Mouse (Mus musculus) Patski (cell line): ENCODE measurements around the gene Plekha7. TPM values are rescaled to one million over a fixed set of nuclear protein-coding genes. Genes with fewer than 3 reads are reported as not detected.

Experiments
- ATAC-seq: fragments of 100-300 bp; one replicate; pipeline ENCODE4 v1.8.0; 2021
- CTCF ChIA-PET: fragments of 350-600 bp; sonication (Branson Sonifier 250); formaldehyde crosslinking; loops from one replicate; lab custom pipeline; 2022; ENCODE audit warnings: inconsistent platforms; lab: Charles Lee
- POLR2A ChIA-PET: fragments of 350-600 bp; sonication (Branson Sonifier 250); formaldehyde crosslinking; loops from one replicate; lab custom pipeline; 2022; ENCODE audit warnings: antibody characterized with exemption, inconsistent platforms; lab: Charles Lee
- DNase-seq: peaks from one replicate; pipeline ENCODE4 v3.0.0-alpha.2; 2011; ENCODE audit warnings: low read depth, low spot score
- H3K27me3 ChIP-seq: fragments of 371-371 bp; one replicate; pipeline ENCODE4 v1.5.1; 2021
- CTCF ChIP-seq: fragments of 100-300 bp; IDR thresholded peaks from one replicate; pipeline ENCODE4 v1.5.1; 2021
- in situ Hi-C: fragments of 300-500 bp; cut with MboI; formaldehyde crosslinking; loops from 3 replicates; pipeline ENCODE4 v1.11.1; 2018; ENCODE audit warnings: low pct_unique_long_range_greater_than_20kb, mixed read lengths
- polyA plus RNA-seq: library from polyadenylated mRNA; unstranded; gene quantifications from one replicate; pipeline ENCODE4 v1.2.3, GENCODE M21; 2021

Gene Plekha7
- polyA plus RNA-seq, 1 experiment from 2014 or later, result 31.0 TPM

DNA sequence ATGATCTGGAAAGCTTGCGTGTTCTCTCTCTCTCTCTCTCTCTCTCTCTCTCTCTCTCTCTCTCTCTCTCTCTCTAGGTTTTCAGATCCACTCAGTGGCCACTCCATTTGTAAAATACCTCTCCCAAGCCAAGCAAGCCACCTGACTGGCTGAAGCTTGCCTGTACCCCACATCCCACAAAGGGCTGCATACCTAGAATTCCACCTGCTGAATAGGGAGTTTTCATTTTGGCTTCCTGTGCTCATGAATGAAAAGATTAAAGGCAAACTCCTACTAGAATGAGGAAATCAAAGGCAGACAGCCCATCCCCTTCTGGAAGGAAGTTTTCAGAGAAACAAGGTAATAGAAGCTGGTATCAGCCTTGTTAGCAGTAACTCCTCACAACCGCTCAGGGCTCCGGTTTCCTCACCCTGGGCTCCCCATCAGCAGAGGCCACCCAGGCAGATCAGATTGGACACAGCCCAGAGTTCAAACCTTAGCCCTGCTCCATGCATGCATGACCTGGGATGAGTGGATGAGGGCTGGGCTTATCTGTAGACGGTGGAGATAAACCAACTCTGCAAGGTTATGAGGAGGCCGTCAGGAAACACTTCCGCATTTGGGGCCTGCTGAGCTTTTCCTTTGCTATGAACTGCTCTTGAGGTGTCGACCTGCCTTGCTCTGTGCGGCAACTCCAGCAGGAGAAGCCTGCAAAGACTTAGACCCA is 111.0 kb downstream of the Plekha7 start:
- in situ Hi-C loops, result no loop called here
- DNase-seq (no peak), ATAC-seq (no peak)
- no peak for TF ChIP-seq CTCF
- ChIA-PET CTCF (no interaction called here), POLR2A (no interaction called here)
- no peaks in the 10 kb centered on the region for H3K27me3 ChIP-seq

DNA sequence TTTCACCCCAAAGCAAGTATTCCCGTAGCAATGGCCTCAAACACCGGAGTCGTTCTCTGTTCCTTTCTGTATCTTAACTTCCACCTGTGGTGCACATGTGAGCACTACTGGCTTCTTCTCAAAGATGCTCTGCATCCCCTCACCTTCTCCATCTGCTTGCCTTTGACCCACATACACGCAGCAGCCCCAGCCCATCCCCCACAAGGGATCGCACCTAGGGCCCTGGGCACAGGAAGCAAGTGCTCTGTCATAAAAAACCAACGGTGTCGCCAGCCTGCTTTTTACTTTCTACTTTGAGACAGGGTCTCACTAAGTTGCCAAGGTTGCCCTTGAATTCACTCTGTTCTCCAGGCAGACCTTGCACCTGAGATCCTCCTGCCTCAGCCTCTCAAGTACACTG is 113.2 kb downstream of the Plekha7 start:
- DNase-seq (no peak), ATAC-seq (no peak)
- CTCF ChIA-PET, result interaction anchor here (1.2 kb wide), 1 partner anchor 11 kb away, joined by 4 read pairs; no protein-coding TSS in a partner anchor
- POLR2A ChIA-PET, result no interaction called here
- H3K27me3 ChIP-seq, result no peaks in the 10 kb centered on the region
- no peak for TF ChIP-seq CTCF
- in situ Hi-C loops, result no loop called here

- ChIA-PET CTCF (no interaction called here), POLR2A (no interaction called here)
- in situ Hi-C loops, result no loop called here
- DNase-seq (no peak), ATAC-seq (no peak)
- no peaks in the 10 kb centered on the region for H3K27me3 ChIP-seq
- TF ChIP-seq CTCF, result no peak
Measured at GRCm38 (mm10) chr7:116192966-116193365, 115.2 kb downstream of the Plekha7 start.

- no peak for TF ChIP-seq CTCF
- ATAC-seq, result no peak
- ChIA-PET CTCF (no interaction called here), POLR2A (no interaction called here)
- H3K27me3 ChIP-seq, result no peaks in the 10 kb centered on the region
- in situ Hi-C loops, result no loop called here
- no peak for DNase-seq
Measured at GRCm38 (mm10) chr7:116192096-116192595, 116.0 kb downstream of the Plekha7 start.

DNA sequence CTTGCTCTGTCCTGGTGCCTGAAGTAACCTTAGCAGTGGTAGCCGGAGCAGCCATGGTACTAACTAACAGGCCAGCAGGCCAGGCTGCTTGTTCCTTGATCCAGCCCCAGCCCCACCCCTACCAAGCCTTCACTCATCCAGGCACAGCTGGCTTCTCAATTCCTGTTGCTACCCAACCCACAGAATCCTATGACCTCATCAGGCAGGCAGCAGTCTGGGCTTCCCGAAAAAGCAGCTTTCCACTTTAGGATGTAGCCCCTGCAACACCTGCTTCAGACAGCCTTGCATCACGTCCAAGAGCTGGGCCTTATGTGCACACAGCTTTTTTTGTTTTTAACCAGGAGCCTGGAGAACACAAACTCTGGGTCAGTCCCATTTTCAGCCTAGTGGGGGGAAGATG is 117.0 kb downstream of the Plekha7 start:
- CTCF ChIA-PET, result interaction anchor here (0.9 kb wide), 1 partner anchor 53 kb away, joined by 4 read pairs; no protein-coding TSS in a partner anchor
- in situ Hi-C loops, result no loop called here
- POLR2A ChIA-PET, result no interaction called here
- TF ChIP-seq CTCF, result no peak
- no peak for DNase-seq
- H3K27me3 ChIP-seq, result no peaks in the 10 kb centered on the region
- ATAC-seq, result no peak

DNA sequence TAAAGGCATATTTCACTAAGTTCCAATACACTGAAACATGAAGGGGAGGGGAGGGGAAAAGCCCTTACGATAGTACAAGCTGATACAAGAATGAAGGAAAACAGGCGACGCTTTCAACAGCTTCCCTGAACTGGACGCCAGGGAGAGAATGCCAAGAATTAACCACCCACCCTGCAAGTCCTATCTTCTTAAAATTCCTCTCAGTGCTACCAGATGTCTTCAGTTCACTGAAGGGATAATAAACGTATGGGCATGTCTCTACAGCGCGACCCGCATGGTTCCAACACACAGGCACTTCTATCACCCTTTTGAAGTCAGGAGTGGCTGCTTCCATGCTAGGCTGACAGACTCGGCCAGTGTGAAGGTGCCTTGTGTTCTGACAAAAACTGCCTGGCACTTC is 118.5 kb downstream of the Plekha7 start:
- in situ Hi-C loops, result no loop called here
- ATAC-seq (no peak), DNase-seq (no peak)
- no peaks in the 10 kb centered on the region for H3K27me3 ChIP-seq
- ChIA-PET CTCF (no interaction called here), POLR2A (no interaction called here)
- no peak for TF ChIP-seq CTCF

GRCm38 (mm10) chr7:116188391-116188790 is 119.8 kb downstream of the Plekha7 start:
- ChIA-PET CTCF (no interaction called here), POLR2A (no interaction called here)
- no peak for DNase-seq
- no peak for TF ChIP-seq CTCF
- in situ Hi-C loops, result no loop called here
- no peak for ATAC-seq
- no peaks in the 10 kb centered on the region for H3K27me3 ChIP-seq

GRCm38 (mm10) chr7:116187521-116187920 is 120.7 kb downstream of the Plekha7 start:
- no peak for TF ChIP-seq CTCF
- CTCF ChIA-PET, result interaction anchor here (0.9 to 1.2 kb wide), 2 partner anchors 9 to 21 kb away, joined by 3 read pairs; no protein-coding TSS in a partner anchor
- DNase-seq (no peak), ATAC-seq (no peak)
- POLR2A ChIA-PET, result interaction anchor here (1.0 to 1.1 kb wide), 2 partner anchors 11 to 14 kb away, joined by 3 read pairs; no protein-coding TSS in a partner anchor
- in situ Hi-C loops, result no loop called here
- H3K27me3 ChIP-seq, result no peaks in the 10 kb centered on the region

DNA sequence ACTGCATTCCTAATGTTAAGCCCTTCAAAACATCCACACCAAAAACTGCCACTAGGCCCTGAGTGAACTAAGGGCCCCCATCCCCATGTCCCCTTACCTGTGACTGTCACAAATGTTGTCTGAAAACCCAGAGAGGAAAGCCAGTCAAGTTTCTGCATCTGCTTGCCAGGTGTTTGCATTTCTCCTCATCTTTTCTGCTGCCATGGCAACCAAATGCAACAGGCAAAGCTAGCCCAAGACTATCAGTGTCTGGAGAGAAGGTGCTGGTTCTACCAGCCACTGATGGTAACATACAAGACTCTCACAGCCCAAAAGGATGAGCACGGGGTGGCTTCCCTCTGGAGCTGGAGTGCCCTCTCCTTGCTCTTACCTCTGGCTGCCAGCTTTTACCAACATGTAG is 121.3 kb downstream of the Plekha7 start:
- no peak for ATAC-seq
- DNase-seq, result no peak
- ChIA-PET CTCF (interaction anchor here (0.9 to 1.2 kb wide), 2 partner anchors 9 to 22 kb away, joined by 3 read pairs; no protein-coding TSS in a partner anchor), POLR2A (interaction anchor here (1.1 kb wide), 1 partner anchor 12 kb away, joined by 3 read pairs; no protein-coding TSS in a partner anchor)
- no peaks in the 10 kb centered on the region for H3K27me3 ChIP-seq
- TF ChIP-seq CTCF, result no peak
- in situ Hi-C loops, result no loop called here

- POLR2A ChIA-PET, result no interaction called here
- TF ChIP-seq CTCF, result no peak
- CTCF ChIA-PET, result no interaction called here
- in situ Hi-C loops, result no loop called here
- DNase-seq (no peak), ATAC-seq (no peak)
- H3K27me3 ChIP-seq, result no peaks in the 10 kb centered on the region
Measured at GRCm38 (mm10) chr7:116186156-116186555, 122.0 kb downstream of the Plekha7 start.

GRCm38 (mm10) chr7:116184358-116185057 is 123.7 kb downstream of the Plekha7 start:
- ATAC-seq, result no peak
- POLR2A ChIA-PET, result interaction anchor here (1.1 kb wide), 1 partner anchor 142 kb away, joined by 3 read pairs; no protein-coding TSS in a partner anchor
- in situ Hi-C loops, result no loop called here
- CTCF ChIA-PET, result interaction anchor here (1.6 kb wide), 2 partner anchors 10 to 30 kb away, joined by 4 read pairs; no protein-coding TSS in a partner anchor
- TF ChIP-seq CTCF, result no peak
- H3K27me3 ChIP-seq, result no peaks in the 10 kb centered on the region
- no peak for DNase-seq
